Mouse (Mus musculus): Measurements from ENCODE around the gene P2ry2.

P2ry2 gene

DNA sequence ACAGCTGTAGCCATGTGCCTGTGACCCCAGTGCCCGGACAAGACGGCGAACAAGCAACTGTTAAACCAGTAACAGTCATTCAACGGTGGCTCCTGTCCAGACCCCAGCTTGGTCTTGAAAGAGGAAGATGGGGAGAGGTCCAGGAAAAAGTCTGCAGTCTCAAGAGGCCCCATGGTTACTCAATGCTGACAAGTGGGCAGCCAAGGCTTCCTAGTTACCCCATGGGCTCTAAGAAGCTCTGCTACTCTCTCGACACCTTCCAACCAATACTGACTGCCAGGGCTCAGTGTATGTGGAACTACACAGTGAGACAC is 15.7 kb upstream of the P2ry2 start:
- intact Hi-C loops (cut with DNase I), result no loop called here

DNA sequence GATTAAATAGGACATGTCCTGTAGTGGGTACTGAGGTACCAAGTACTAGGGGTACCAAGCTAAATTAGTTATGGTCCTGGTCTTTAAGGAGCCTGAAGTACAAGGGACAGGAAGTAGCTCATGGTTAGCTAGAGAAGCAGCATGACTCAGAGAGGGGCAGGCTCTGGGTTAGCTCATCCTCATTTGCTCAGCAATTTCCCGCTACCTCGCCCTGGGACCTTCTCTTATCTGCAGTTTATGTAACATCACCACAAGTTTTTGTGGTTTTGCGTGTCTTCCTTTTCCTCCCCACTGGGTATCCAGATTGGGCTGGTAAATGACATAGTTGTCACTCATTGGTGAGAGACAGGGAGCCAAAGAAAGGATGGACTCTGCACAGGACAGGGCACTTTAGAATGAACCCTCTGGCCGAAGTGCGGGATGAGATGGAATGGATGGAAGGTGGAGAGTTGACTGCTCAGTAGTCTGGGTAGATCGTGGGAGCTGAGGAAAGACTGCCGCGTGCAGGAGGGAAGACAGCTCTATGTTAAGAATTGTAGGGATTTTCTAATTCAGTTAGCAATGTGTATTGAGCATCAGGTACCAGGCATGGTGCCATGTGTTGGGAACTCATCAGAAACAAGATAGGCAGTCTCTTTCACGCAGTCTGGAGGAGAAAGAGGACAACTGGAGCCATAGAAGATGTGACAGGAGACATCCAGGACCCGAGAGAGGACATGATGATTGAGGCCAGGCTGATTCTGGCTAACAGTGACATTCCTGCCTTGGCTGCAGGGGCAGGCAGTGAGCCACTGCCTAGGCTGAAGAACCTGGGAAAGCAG is 15.2 kb upstream of the P2ry2 start:
- intact Hi-C loops (cut with DNase I), result no loop called here

DNA sequence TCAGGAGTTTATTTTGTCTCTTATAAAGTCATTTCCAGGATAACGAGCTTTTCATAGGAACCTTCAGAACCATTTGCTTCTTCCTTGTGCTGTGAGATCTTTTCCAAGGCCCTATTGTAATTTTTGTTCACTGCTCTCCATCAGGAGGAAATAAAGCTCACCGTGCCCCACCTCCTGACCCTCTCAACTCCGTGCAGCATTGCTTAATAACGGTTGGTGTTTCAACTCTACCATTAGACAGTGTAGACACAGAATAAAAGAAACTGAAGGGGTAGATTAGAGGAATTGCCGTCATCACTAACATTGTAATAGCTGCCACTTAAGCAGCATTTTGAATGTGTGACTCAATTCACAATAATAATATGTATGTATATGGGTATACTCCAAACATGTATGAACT is 14.2 kb upstream of the P2ry2 start:
- intact Hi-C loops (cut with DNase I), result no loop called here

DNA sequence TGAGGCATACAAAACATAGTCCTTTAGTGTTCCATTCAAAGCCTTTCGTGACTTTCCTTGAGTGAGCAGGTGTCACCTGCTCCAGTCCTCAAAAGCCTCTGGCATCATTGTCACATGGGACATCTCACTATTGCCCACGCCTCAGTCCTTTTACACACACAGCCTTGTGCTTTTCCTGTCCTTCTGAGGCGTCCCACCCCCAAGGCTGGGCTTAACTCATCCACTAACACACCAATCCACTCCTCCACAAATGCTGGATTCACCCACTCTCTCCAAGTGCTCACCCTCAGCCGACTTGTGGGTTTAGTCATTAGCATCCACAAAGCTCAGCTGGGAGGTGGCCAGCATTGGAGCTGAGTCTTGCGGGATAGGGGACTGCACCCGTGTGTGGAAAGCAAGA is 4.8 kb upstream of the P2ry2 start:
- intact Hi-C loops (cut with DNase I), result no loop called here

DNA sequence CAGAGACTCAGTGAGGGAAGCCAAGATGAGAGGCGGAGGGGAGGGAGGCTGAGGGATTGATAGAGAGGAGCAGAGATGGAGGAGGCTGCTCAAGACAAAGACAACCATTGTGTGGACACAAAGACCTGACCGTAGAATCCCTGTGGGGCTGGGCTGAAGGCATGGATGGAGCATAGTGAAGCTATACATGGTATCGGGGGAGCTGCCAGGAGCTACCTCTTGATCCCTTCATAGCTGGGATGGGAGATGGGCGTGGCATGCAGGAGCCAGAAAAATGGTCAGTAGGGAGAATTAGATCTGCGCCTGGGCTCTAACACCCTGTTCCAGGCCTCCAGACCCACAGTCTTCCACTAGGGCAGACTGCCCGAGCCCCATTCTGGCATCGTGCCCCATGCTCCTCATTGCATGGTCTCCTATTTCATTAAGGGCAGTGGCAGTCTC is 4.4 kb upstream of the P2ry2 start:
- intact Hi-C loops (cut with DNase I), result no loop called here

DNA sequence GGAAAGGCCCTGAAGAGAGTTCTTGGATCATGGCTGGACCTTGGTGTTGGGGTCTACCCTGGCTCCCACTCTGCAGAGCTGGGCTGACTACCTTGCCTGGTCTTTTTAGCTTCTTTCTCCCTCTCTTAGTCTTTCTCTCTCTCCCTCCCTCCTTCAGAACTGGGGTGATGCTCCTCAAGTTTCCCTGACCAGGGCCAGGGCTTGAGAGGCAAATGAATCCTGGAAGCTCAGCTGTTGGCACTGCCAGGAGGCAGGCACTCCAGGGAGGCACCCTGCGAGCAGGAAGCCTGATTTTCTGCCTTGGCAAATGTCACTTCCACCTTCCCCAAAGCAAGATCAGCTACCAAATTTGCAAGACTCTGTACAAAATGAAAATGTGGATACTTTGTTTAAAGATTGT is 2.3 kb upstream of the P2ry2 start:
- intact Hi-C loops (cut with DNase I), result no loop called here

DNA sequence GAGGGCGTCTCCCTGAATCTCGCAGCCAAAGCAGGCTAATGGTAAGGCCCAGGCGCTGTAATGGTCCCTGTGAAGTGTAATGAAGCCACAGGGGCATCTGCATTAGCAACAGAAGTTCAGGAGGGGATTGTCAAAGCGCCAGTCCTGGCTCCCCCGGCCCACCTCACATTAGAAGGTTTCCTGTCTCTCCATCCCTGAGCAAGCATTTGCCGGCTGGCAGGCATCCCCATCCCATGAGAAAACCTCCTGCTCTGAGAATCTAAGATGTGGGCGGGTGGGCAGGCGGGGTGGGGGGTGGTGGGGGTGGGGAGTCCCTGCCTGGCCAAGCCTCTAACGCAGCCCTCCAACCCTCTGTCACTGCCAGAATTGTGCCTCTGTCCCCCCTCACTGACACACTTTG is 1.4 kb upstream of the P2ry2 start:
- intact Hi-C loops (cut with DNase I), result no loop called here

DNA sequence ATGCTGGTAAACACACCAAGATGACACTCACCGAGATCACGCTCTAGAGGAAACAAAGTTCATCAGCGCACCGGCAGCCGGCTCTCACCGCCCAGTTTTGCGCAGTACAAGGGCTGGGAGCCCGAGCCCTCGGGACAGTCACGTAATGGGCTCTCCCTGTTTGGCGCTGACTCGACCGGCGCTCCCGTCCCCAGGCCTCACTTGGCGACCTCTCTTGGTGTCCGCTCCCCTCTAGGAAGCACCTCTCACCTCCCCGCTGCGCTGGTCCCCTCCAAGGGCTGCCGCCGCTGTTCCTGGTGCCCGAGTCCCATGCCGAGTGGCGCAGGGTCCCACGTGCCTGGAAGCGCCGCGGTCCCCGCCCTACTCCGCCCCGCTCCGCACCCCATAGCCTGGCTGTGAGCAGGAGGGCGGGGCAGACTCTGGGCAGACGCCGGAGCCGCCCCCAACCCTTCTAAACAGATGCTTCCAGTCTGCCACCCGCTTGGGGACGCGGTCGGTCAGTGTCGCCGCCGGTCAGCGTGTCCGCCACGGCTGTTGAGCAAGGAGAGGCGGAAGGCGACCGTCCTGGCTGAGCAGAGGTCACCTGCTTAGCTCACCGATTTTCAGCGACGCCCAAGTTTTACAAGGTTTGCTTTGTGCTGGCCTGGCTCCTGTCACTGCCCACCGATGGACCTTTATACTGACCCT is 842 bp downstream of the P2ry2 start:
- intact Hi-C loops (cut with DNase I), result no loop called here

DNA sequence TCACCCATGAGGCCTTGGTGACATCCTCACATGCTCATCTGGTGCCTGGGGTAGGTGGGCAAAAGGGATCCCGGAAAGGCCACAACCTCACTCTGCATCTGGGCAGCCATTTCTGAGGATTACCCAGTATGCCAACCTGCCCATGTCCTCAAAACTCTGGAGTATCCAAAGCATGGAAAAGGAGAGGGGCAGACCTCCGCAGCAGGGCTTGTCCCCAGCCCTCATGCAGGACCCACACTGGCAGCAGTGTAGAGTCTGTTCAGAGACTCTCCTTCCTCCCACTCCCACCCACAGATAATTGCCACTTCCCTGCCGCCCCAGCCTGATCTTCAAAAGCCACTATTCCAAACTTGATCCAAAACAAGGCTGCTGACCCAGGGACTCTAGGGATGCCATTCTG is 1.9 kb downstream of the P2ry2 start:
- intact Hi-C loops (cut with DNase I), result no loop called here

DNA sequence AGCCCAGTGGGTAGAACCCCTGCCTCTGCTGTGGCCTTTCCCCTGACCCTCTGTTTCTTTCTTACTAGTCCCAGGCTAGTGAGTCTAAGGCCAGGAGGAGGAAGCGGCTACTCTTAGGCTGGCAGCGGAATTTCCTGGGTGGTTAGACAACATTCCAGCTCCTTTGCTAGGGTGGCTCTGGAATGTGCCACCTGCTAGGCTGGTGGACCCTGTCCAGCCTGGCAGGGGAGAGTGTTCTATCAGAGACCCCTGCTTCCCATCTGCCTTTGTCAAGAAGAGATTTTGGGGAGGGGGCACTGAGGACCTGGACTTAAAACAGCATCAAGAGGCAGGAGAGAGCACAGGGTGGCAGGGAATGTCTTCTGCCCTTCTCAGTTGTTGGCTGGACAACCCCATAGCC is 6.5 kb downstream of the P2ry2 start:
- intact Hi-C loops (cut with DNase I), result no loop called here

DNA sequence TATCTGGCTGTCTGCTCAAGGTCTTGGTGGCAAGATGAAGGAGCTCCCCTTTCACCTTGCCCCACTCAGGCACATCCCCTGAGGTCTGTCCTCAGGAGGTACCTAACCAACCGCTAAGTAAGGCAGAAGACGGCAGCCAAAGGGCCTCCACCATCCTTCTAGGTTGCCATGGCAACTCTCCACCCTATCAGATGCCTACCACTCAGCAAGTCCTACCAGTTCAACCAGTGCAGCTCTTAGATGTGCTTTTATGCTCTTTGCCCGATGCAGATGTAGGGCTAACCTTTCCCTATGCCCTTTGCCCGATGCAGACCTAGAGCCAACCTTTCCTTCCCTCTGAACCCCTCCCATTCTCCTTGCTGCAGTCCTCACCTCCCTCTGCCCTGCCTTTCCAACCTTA is 7.5 kb downstream of the P2ry2 start:
- intact Hi-C loops (cut with DNase I), result no loop called here

DNA sequence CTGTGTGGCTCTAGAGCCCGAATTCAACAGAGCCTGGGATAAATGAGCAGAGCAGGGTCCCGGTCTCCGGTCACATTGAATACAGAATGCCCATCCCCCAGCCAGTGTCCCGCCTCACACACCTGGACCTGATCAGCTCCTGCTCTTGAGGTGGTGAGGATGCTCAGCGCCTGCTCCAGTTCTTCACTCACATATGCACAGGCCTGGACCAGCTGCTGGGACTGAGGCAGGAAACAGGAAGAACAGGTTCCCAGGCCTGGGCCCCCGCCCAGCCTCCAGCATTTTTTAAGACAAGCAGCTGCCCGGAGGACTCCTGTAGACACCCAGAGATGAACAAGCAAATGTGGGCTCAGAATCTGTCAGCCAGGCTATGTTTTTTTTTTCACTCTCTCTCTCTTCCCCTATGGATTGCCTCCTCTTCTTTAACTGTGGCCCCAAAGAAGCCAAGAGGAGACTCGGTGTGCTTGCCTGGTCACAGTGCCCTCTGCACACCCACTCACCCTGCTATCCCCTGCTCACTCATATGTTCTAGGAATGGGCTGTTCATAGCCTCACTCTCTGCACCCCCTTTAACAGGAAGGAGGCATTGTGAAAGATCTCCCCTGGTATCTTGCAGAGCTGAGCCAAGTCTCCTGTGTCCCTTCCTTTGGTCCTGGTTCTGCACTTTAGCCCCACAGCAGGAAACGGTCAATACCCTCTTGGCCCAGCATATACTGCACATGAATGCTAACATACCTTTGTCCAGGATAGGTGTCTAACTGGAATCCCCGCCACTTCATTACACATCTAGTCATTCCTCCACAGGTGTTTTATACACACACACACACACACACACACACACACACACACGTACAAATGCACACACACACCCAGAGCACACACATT is 9.0 kb downstream of the P2ry2 start:
- intact Hi-C loops (cut with DNase I), result loop anchor here (5.0 kb wide), 1 partner anchor 39 kb away; no protein-coding TSS in a partner anchor

DNA sequence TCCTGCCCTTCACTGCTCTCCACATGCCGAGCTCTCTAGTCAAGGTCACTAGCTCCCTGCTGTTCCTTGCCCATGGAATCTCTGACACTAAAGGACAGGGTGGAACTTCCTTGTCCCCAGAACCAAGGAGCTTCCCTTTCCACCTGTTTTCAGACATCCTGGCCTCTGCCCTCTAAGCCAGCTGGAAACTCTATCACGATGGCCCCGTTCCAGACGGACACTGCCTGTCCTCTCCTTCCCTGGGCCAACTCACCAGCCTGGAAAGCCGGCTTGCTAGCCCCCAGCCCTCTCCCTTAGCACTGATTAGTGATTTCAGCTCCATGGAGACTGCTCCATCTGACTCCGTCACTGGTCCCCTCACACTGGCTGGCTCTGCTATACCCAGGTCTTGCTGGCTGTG is 10.4 kb downstream of the P2ry2 start:
- intact Hi-C loops (cut with DNase I), result loop anchor here (5.0 kb wide), 1 partner anchor 40 kb away; no protein-coding TSS in a partner anchor

DNA sequence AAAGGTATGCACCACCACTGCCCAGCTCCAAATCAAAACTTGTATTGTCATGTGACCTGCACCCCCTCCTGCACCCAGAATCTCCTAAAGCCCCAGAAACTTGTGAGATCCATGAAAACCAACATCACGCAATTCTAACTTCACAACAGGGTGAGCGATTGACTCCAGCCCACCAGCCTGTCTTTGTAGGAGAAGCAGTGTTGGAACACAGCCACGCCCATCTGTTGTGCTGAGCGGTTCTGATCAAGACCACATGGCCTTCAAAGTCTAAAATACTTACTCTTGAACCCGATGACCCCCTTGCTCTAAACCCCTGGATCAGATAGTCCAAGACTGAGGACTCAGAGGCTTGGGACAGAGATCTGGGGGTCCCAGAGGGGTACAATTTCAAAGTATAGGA is 13.0 kb downstream of the P2ry2 start:
- intact Hi-C loops (cut with DNase I), result loop anchor here (5.0 kb wide), 1 partner anchor 43 kb away; no protein-coding TSS in a partner anchor

DNA sequence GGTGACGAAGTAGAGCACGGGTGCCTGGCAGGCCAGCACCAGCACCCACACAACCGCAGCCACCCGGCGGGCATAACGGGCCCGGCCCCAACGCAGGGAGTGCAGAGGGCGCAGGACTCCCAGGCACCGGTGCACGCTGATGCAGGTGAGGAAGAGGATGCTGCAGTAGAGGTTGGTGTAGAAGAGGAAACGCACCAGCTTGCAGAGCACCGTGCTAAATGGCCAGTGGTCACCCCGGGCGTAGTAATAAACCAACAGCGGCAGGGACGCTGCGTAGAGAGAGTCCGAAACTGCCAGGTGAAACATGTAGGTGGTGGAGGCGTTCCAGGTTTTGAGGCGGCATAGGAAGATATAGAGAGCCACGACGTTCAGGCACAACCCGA is 14.1 kb downstream of the P2ry2 start:
- intact Hi-C loops (cut with DNase I), result no loop called here

DNA sequence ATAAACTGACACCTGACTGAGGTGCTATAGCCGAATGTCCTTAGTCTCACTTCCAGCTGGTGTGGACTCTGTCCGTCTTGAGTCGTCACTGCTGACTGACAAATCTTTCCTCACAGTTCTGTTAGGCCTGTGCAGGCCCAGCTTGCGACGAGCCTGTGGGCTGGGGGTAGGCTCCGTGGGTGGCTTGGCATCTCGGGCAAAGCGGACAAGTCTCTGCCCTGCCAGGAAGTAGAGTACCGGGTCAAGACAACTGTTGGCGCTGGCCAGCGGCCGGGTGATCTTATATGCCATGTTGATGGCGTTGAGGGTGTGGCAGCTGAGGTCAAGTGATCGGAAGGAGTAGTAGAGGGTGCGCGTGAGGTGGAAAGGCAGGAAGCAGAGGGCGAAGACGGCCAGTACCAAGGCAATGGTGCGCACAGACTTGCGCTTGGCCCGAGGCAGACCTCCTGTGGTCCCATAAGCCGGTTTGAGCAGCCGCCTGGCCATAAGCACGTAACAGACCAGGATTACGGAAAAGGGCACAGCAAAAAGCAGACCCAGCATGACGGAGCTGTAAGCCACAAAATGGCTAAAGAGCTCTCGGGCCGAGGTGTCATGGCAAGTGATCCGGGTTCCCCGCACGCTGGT is 14.6 kb downstream of the P2ry2 start:
- intact Hi-C loops (cut with DNase I), result no loop called here

DNA sequence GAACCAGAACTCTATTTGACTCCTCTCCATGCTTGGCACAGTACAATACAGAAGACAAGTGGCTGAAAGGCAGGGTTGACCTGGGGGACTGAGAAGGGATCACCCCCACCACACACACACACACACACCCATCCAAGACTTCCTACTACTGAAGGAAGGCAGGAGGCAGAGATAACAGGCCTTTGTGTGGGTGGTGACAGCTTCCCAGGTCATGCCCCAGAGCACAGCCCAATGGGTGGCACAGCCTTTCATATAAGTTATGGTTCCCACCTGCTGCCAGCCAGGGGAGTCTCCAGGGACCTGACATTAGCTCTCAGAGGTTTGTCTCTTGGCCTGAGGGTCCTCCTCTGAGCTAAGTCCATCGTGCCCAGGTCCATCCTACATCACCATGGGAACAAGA is 15.5 kb downstream of the P2ry2 start:
- intact Hi-C loops (cut with DNase I), result no loop called here

DNA sequence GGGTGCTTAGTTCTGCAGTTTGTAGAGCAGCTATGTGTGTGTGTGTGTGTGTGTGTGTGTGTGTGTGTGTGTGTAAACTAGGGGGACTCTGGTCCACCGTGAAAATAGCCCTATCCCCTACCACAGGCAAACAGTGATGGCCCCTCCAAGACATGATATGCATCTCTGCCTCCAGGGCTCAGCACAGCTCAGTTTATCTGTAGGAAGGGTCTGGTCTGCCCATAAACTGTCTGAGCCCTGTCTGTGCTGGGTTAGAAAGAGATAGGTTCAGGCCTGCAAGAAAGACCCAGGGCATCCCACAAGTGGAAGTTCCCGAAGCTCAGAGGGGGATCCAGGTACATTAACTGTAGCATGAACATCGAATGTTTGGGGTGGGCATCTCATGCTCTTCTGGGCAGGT is 16.7 kb downstream of the P2ry2 start:
- intact Hi-C loops (cut with DNase I), result no loop called here

DNA sequence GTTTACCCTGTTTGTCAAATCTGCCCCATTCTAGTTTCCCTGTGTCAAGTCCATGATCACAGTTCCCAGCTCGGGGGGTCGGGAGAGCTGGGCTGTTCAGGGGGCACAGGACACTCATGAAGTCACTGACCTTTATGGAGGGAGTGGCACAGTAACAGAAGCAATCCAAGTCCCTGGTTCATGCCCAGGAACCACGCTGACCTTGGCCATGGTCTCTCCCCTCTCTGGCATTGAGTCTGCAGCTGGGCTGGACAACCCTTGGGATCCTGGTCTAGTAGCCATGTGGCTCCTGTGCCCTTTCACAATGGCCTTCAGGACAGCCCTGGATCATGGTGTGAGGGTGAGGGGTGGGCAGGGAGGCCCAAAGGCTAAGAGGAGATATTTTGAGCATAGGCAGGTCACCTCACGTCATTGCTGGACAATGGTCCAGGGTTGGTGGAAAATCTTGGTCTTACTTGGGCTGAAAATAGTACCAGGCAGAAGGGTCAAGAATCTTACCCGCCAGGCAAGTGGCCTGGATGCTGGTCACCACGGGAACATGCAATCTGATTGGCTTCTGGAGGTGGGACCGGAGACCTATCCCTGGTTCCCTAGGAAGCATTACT is 17.3 kb downstream of the P2ry2 start:
- intact Hi-C loops (cut with DNase I), result no loop called here

DNA sequence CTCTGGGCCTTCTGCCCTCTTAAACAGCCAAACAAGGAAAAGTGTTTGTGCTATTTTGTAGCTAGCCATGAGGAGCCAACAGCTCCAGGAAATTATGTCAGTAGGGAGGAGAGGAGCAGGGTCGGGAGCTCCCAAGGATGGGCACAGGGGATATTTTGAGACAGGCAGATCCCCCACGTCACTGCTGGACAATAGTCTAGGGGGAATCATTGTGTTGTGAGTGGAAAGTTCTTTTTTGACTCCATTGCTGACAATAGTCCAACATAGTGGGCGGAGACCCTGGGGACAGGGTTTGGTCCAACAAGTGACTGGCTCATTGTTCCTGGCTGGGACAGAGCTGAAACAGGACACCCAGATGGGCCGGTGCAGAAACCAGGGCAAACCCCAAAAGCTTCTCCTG is 19.5 kb downstream of the P2ry2 start:
- intact Hi-C loops (cut with DNase I), result no loop called here

DNA sequence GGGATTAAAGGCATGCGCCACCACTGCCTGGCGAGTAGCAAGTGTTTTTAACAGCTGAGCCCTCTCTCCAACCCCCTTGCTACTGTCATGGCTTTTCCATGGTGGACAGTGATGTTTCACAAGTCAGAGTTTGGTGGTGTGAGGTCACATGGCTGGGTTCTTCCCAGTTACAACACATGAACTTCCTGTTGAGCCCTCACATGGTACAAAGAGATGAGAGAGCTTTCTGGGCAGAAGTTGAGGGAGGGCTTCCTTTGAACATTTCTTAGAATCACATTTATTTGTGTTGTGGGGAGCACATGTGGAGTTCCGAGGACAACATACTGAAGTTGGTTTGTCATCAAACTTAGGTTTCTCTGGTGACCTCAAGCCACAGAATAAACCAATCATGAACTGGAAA is 20.7 kb downstream of the P2ry2 start:
- intact Hi-C loops (cut with DNase I), result no loop called here

Measured in adrenal gland (tissue).